Mouse (Mus musculus): ENCODE measurements around the gene Slc7a4.

DNA sequence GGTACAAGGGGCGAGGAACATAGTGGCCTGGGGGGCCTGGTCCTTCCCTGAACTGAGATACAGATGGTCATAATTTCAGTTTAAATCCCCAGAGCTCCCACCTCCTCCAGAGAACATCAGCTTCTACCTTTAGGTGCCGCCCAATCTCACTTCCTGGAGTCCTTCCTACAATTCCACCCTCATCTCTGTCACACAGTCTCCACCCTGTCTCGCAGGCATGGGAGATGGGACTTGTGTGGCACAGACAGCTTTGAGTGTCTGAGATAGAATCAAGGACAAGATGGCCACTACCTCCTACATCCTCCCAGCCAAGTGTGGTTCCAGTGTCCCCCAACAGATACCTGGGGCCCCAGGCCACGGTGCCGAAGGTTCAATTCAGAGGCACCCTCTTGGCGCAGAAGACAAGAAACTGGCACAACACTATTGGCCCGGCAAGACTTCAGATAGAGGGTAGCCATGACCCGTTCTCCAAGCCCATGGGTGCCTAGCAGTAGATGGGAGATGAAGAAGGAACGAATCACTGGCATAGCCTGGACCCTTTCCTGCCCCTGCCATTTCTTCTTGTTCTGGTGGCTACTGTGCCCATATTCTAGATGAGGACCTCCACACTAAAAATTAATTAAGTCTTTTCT is 23.5 kb downstream of the Slc7a4 start:
- TF ChIP-seq GATA1 (IDR thresholded peaks at IDR 0.05; ENCODE audit: low read length) (no peak), TAL1 (IDR thresholded peaks at IDR 0.05; ENCODE audit: low read length) (no peak)
